Mouse (Mus musculus) layer of hippocampus, adult 9-11 months (tissue): ENCODE results near the gene Medag.

Experiments
- DNase-seq: peaks from one replicate; pipeline ENCODE4 v3.0.0; 2022

The Medag gene

GRCm38 (mm10) chr5:149385228-149385961 lies 26.2 kb upstream of the Medag start:
- DNase-seq = no peak

- no peak for DNase-seq
Measured at GRCm38 (mm10) chr5:149386294-149386850, 25.2 kb upstream of the Medag start.

- no peak for DNase-seq
Measured at GRCm38 (mm10) chr5:149388947-149389346, 22.6 kb upstream of the Medag start.

- DNase-seq = no peak
Measured at GRCm38 (mm10) chr5:149389548-149390211, 21.9 kb upstream of the Medag start.

- no peak for DNase-seq
Measured at GRCm38 (mm10) chr5:149391574-149392375, 19.8 kb upstream of the Medag start.

GRCm38 (mm10) chr5:149392420-149392988 lies 19.0 kb upstream of the Medag start:
- no peak for DNase-seq

- DNase-seq = no peak
Measured at GRCm38 (mm10) chr5:149401446-149401975, 10.0 kb upstream of the Medag start.

- no peak for DNase-seq
Measured at GRCm38 (mm10) chr5:149402029-149402428, 9.5 kb upstream of the Medag start.

- no peak for DNase-seq
Measured at GRCm38 (mm10) chr5:149403386-149403785, 8.2 kb upstream of the Medag start.

GRCm38 (mm10) chr5:149404710-149405109 lies 6.8 kb upstream of the Medag start:
- DNase-seq = no peak

GRCm38 (mm10) chr5:149406791-149407276 lies 4.7 kb upstream of the Medag start:
- peak; percentile 72 for DNase-seq

- DNase-seq = no peak
Measured at GRCm38 (mm10) chr5:149409502-149409901, 2.0 kb upstream of the Medag start.

- no peak for DNase-seq
Measured at GRCm38 (mm10) chr5:149412194-149412575, 636 bp downstream of the Medag start.

- no peak for DNase-seq
Measured at GRCm38 (mm10) chr5:149412671-149413070, 1.1 kb downstream of the Medag start.

GRCm38 (mm10) chr5:149414369-149415167 lies 3.0 kb downstream of the Medag start:
- DNase-seq = no peak

- DNase-seq = no peak
Measured at GRCm38 (mm10) chr5:149417381-149417780, 5.8 kb downstream of the Medag start.

GRCm38 (mm10) chr5:149426525-149426924 lies 15.0 kb downstream of the Medag start:
- DNase-seq = no peak

GRCm38 (mm10) chr5:149427277-149428060 lies 15.9 kb downstream of the Medag start:
- no peak for DNase-seq

GRCm38 (mm10) chr5:149428347-149428746 lies 16.8 kb downstream of the Medag start:
- DNase-seq = no peak

GRCm38 (mm10) chr5:149428810-149429255 lies 17.3 kb downstream of the Medag start:
- DNase-seq = no peak

- no peak for DNase-seq
Measured at GRCm38 (mm10) chr5:149429541-149429940, 18.0 kb downstream of the Medag start.
